Mouse (Mus musculus) G1E (cell line): ENCODE results near the gene S100a10.

Experiments
- CTCF ChIP-seq: IDR thresholded peaks from 2 replicates; pipeline ENCODE4 v1.5.1; 2012; ENCODE audit warnings: low read depth, low read length, inconsistent platforms, mixed read lengths
- GATA1 ChIP-seq: IDR thresholded peaks from 2 replicates; pipeline ENCODE4 v1.6.1; 2012; ENCODE audit warnings: borderline replicate concordance, low read length, inconsistent platforms, mixed read lengths
- GATA2 ChIP-seq: IDR thresholded peaks from 2 replicates; pipeline ENCODE4 v1.6.1; 2012; ENCODE audit warnings: low read depth, low read length, inconsistent platforms, borderline replicate concordance
- POLR2AphosphoS5 ChIP-seq: IDR thresholded peaks from 2 replicates; pipeline ENCODE4 v1.6.1; 2012; ENCODE audit warnings: low read depth, low read length, inconsistent platforms; ENCODE audit not compliant: insufficient replicate concordance
- TAL1 ChIP-seq: conservative IDR thresholded peaks from 2 replicates; pipeline ENCODE4 v1.6.1; 2012; ENCODE audit warnings: low read depth, low read length, inconsistent platforms, mixed read lengths

- no peak for TF ChIP-seq CTCF
- no peak for TF ChIP-seq POLR2AphosphoS5
- TF ChIP-seq GATA1 = no peak
- TF ChIP-seq TAL1 = no peak
- no peak for TF ChIP-seq GATA2
These were observed 986 bp downstream of the S100a10 start for GRCm38 (mm10) chr3:93555878-93556254.
